Mouse (Mus musculus): ENCODE measurements around the gene Slco2a1.

DNA sequence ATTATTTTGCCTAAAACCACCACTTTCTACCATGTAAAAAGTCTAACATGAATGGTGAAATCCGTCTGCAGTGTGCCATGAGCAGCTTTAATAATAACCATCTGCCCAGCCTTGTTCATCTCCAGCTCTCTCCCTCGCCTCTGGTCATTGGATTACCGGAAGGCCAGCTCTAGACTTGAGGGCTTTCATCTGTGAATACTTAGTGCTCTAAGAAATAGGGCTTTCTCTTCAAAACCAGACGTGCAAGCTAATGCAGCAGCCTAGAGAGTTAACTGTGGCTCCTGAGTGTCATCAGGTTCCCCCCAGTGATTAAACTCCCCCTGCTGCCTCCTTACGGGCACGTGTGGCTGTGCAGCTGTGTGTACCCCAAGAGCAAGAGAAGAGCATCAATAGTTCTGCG, 25.2 kb upstream of the Slco2a1 start:
- no peak for TF ChIP-seq CTCF (conservative IDR thresholded peaks at IDR 0.05; ENCODE audit: low read length)
- TF ChIP-seq POU5F1 (IDR thresholded peaks at IDR 0.05; ENCODE audit: borderline replicate concordance, low read length) = no peak
- no peak for TF ChIP-seq NANOG (IDR thresholded peaks at IDR 0.05; ENCODE audit: borderline replicate concordance, low read length)

All from E14TG2a.4 (cell line).